Mouse (Mus musculus): ENCODE measurements around the gene Dxo. TPM values are rescaled to one million over a fixed set of nuclear protein-coding genes. Genes with fewer than 3 reads are reported as not detected.
A peak's percentile ranks its signal among the peaks of the same experiment; 100 is the strongest.

Dxo gene
- polyA plus RNA-seq, 1 experiment from 2014 or later = 62.1 TPM

DNA sequence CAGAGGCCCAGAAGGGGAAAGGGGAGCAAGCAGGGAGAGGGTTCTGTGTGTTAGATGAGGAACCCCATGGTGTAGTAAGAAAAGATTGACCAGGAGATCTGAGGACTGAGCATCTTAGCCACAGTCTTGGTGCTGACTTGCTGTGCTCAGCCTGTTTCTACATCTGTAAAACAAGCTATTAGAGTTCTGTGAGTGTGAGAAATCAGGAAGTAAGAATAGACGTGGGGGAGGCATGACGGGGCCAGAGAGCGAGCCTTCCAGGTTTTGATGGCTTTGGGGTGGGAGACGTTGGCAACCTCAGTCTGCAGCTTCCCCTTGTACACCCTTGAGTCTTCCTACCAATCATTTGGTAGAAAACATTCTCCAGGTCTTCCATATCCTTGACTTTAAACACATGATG is 21.9 kb downstream of the Dxo start:
- no peaks in the 10 kb centered on the region; the same call in 1 of the 2 replicates for H3K27me3 ChIP-seq
- no peak overlapping the region for H3K9ac ChIP-seq
- no peak overlapping the region for H3K27ac ChIP-seq
- 84% methylated on average over 4 of the region's 4 CpGs for WGBS
- no peak overlapping the region for H3K4me2 ChIP-seq
- H3K4me1 ChIP-seq = no peaks in the 10 kb centered on the region
- no peak for ATAC-seq (ENCODE audit: insufficient number of reproducible peaks, low FRiP score, low TSS enrichment, low read depth)
- H3K36me3 ChIP-seq = peaks cover 40% of the 10 kb centered on the region
- no peaks in the 10 kb centered on the region for H3K9me3 ChIP-seq
- H3K4me3 ChIP-seq = no peak overlapping the region

DNA sequence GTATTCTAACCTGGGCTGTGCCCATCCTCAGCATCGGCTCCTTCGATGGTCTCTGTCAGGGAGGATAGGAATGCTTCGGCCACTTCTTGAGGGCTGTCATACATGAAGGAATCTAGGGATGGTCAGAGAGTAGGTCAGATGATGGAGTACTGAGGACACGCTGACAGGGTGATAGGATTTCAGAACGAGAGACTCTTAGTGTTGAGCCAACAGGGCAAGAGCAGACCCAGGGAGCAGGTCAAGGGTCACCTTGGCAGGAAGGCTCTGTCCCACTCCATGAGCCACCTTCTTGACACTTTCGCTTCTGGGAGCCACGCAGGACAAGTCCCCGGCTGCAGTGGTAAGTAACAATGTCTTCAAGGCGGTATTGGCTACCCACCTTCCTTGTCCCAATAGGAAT is 23.7 kb downstream of the Dxo start:
- WGBS = 87% methylated on average over 9 of the region's 9 CpGs
- peaks cover 3% of the 10 kb centered on the region; the same call in 1 of the 2 replicates for H3K27me3 ChIP-seq
- H3K4me3 ChIP-seq = no peak overlapping the region
- H3K27ac ChIP-seq = no peak overlapping the region
- no peak overlapping the region for H3K9ac ChIP-seq
- no peak overlapping the region for H3K4me2 ChIP-seq
- H3K4me1 ChIP-seq = no peaks in the 10 kb centered on the region
- peaks cover 21% of the 10 kb centered on the region for H3K36me3 ChIP-seq
- no peak for ATAC-seq (ENCODE audit: insufficient number of reproducible peaks, low FRiP score, low TSS enrichment, low read depth)
- no peaks in the 10 kb centered on the region for H3K9me3 ChIP-seq

DNA sequence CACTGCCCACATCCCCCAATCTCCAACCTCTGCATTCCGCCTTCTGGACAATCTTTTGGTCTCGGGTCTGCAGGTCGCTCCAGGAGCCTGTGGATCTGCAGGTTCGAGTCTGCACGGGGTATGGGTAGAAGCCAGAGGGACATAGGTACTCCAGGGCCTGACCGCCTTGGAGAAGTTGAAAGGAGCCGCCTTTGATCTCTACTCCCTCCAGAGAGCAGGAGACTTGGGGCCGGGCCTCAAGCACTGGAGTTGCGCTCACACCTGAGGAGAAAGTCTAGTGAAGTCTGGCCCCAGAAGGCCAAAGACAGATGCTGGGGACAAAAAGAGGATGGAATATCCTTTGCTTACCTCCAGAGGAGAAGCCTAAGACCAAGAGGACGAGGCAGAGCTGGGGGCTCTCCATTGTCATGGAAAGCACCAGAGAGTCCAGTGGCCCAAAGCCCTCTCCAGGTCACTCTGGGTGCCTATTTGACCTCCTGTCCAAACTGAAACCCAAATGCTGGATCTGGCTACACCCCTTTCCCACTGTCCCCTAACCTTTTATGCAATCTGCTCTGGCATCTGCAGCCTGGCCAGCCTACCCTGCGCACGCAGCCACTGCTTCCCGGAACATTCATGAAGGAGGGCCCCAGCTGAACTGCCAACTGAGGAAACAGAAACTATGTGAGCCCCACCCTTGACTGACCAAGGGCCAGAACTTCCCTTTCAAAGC is 25.0 kb downstream of the Dxo start:
- 64% methylated on average over 13 of the region's 13 CpGs for WGBS
- peaks cover 8% of the 10 kb centered on the region for H3K36me3 ChIP-seq
- H3K9me3 ChIP-seq = no peaks in the 10 kb centered on the region
- no peak overlapping the region for H3K27ac ChIP-seq
- H3K4me3 ChIP-seq = no peak overlapping the region
- no peak overlapping the region for H3K4me2 ChIP-seq
- H3K4me1 ChIP-seq = no peaks in the 10 kb centered on the region
- no peak for ATAC-seq (ENCODE audit: insufficient number of reproducible peaks, low FRiP score, low TSS enrichment, low read depth)
- H3K9ac ChIP-seq = no peak overlapping the region
- H3K27me3 ChIP-seq = peaks cover 3% of the 10 kb centered on the region; the same call in 1 of the 2 replicates

DNA sequence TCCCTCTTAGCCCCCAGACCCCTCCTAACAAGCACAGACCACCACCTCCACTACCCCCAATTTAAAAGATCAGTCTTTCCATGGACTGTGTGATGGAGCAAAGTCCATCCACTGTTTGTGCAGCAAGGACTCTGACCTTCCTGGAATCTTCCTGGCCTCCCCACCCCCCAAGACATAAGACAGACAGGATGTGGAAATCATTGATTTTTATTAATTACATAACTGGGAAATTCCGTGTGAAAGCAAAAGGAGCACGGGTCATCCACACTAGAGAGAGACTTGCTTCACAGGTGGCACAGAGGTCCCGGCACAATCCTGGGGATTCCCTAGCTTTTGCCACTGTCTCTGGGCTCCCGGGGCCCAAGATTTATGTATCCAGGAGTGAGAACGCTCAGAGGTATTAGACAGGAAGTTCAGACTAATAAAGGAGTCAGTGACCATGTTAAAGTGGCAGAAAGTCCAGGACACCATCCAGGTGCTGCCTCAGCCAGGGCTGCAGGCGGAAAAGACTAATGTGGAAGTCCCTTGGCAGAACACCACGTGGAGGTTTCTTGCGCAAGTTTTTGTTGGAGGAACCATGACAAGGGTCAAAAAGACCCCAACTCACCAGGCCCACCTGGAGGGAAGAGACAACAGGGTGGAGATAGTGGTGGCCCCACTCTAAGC is 25.7 kb downstream of the Dxo start, which contains the start of gene Cfb:
Gene Cfb, minus strand, starts transcription at position 103 of the 666 bp plus-strand sequence.
- H3K4me2 ChIP-seq = no peak within 1 kb of the TSS
- no peaks in the 10 kb centered on the region for H3K4me1 ChIP-seq
- no peak within 1 kb of the TSS for H3K4me3 ChIP-seq
- H3K9me3 ChIP-seq = no peaks in the 10 kb centered on the region
- no peak within 1 kb of the TSS for H3K27ac ChIP-seq
- ATAC-seq (ENCODE audit: insufficient number of reproducible peaks, low FRiP score, low TSS enrichment, low read depth) = no peak
- no peak within 1 kb of the TSS for H3K9ac ChIP-seq
- H3K36me3 ChIP-seq = 0 out of 2 replicates have a peak, but pooled peaks cover 2% of the 10 kb centered on the region
- peaks cover 3% of the 10 kb centered on the region; the same call in 1 of the 2 replicates for H3K27me3 ChIP-seq
- WGBS = 45% methylated on average over 8 of the region's 8 CpGs

DNA sequence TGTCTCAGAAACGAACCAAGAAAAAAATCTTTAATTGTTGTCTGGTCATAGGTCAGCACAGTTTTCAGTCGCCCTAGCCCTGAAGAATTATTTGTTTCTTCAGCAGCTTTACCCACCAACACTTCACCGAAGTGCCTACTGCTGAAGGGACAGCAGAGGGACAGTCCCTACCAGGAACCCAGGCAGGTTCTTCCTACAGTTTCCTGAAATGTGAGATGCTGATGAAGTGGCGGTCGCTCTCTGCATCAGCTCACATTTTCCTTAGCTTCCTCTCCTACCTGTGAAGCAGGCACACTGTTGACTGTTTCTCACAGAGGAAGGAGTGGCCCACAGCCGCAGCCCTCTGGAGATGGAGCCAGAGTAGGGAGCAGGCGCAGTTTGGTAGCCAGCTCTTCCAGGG is 29.2 kb downstream of the Dxo start:
- H3K27ac ChIP-seq = no peak overlapping the region
- WGBS = 59% methylated on average over 7 of the region's 7 CpGs
- no peak for ATAC-seq (ENCODE audit: insufficient number of reproducible peaks, low FRiP score, low TSS enrichment, low read depth)

DNA sequence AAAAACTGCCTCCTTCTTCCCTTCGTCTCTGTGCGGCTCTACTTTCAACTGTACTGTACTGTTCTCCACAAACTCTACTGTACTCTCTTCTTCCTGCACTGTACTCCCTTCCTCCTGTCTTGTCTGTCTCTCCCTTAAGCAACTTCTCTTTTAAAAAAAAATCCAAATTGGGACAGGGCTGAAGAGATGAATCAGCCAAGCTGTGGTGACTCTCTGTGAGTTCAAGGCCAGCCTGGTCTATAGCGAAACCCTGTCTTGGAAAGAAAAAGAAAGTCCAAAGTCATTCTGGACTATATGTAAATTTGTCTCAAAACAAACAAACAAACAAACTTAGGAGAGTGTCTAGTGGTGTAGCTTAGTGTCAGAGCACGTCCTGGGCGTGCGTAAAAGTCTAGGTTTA is 37.5 kb downstream of the Dxo start:
- Histone ChIP-seq H3K36me3 (no peaks in the 10 kb centered on the region), H3K4me1 (no peaks in the 10 kb centered on the region), H3K9ac (no peak overlapping the region), H3K9me3 (no peaks in the 10 kb centered on the region), H3K27me3 (no peaks in the 10 kb centered on the region), H3K4me2 (no peak overlapping the region), H3K27ac (no peak overlapping the region), H3K4me3 (no peak overlapping the region)
- 93% methylated on average over 6 of the region's 6 CpGs for WGBS
- no peak for ATAC-seq (ENCODE audit: insufficient number of reproducible peaks, low FRiP score, low TSS enrichment, low read depth)

More for the DNA sequence above, 29.2 kb downstream of the Dxo start:
- H3K4me2 ChIP-seq = no peak overlapping the region
- H3K4me3 ChIP-seq = no peak overlapping the region
- H3K27me3 ChIP-seq = 0 out of 2 replicates have a peak, but pooled peaks cover 3% of the 10 kb centered on the region
- H3K36me3 ChIP-seq = no peaks in the 10 kb centered on the region
- H3K9me3 ChIP-seq = no peaks in the 10 kb centered on the region
- H3K9ac ChIP-seq = no peak overlapping the region
- H3K4me1 ChIP-seq = no peaks in the 10 kb centered on the region

DNA sequence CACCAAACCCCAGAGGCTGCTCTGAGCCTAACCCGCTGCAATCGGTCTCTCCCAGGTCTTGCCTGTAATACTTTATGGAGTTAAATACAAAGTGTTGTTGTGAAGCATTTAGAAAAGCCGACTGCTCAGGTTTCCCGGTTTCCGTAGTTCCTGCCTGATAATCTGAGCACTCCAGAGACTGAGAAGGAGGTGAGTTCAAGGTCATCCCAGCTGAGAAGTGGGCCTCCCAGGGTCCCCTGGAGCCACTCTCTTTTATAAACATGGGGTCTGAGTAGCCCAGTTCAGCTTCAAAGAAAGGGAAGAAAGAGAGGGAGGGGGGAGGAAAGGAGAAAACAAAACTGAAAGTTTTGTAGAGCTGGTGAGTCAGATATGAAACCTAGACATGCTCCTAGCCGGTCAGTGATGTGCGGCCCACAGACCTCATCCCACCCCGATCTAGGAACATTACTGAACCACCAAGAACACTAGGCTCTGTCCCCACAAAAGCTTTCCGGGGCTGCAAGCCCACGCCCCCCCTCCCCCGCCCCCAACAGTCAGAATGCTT is 42.6 kb downstream of the Dxo start, which contains the start of gene Zbtb12:
Gene Zbtb12, plus strand, starts transcription at position 148 of the 544 bp plus-strand sequence.
- no peak within 1 kb of the TSS for H3K27ac ChIP-seq
- H3K4me3 ChIP-seq = no peak within 1 kb of the TSS
- ATAC-seq (ENCODE audit: insufficient number of reproducible peaks, low FRiP score, low TSS enrichment, low read depth) = no peak
- no peak within 1 kb of the TSS for H3K4me2 ChIP-seq
- WGBS = 41% methylated on average over 11 of the region's 11 CpGs
- no peaks in the 10 kb centered on the region for H3K9me3 ChIP-seq
- no peaks in the 10 kb centered on the region for H3K36me3 ChIP-seq
- peaks cover 5% of the 10 kb centered on the region for H3K27me3 ChIP-seq
- peaks cover 5% of the 10 kb centered on the region; the same call in 1 of the 2 replicates for H3K4me1 ChIP-seq
- no peak within 1 kb of the TSS for H3K9ac ChIP-seq

DNA sequence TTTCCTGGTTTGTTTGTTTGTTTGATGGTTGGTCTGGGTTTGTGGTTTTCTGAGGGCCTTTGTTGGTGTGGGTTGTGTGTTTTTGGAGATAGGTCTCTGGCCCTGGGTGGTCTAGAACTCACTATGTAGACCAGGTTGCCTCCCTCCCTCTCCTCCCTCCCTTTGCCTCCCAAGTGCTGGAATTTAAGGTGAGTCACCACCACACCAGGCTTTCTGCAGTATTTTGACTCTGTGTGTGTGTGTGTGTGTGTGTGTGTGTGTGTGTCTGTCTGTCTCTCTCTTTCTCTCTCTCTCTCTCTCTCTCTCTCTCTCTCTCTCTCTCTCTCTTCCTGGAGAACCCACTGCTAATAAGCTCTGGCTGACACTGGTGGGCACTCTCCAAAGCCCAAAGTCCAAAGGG is 44.3 kb downstream of the Dxo start:
- Histone ChIP-seq H3K9me3 (no peaks in the 10 kb centered on the region), H3K27ac (no peak overlapping the region), H3K9ac (no peak overlapping the region), H3K27me3 (peaks cover 5% of the 10 kb centered on the region), H3K36me3 (no peaks in the 10 kb centered on the region), H3K4me1 (peaks cover 5% of the 10 kb centered on the region; the same call in 1 of the 2 replicates), H3K4me2 (no peak overlapping the region), H3K4me3 (no peak overlapping the region)
- no peak for ATAC-seq (ENCODE audit: insufficient number of reproducible peaks, low FRiP score, low TSS enrichment, low read depth)

DNA sequence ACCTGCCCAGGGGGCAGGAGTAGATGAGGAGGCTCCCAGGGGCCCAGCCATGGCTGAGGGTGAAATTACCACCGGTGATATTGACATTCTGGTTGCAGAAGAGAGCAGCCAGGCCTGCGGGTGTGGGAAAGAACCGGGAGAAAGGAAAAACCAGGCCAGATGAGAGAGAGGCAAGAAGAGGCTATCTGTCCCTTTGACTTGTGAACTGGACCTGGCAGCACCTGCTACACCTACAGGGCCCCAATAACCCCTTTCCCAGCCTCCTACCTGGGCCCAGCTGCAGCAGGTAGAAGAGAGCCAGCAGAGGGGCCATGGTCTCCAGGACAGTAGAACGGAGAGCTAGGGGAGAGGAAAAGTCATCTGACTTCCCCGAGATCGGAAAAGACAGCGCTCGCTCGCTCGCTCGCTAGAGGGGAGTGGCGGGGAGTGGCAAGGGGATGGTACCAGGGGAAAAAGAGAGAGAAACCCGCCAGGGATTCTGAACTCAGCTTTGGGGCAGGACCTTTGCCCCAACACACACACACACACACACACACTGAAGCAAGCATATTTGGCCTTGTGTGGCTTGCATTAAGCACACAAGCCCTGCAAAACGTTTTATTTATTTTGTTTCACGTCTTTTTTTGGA is 45.0 kb downstream of the Dxo start, which contains the start of gene Gm20547:
Gene Gm20547, minus strand, starts transcription at position 360 of the 628 bp plus-strand sequence.
- Histone ChIP-seq H3K4me1 (peaks cover 5% of the 10 kb centered on the region; the same call in 1 of the 2 replicates), H3K4me2 (0 out of 2 replicates have a peak within 1 kb of the TSS, but pooled peaks have one; percentile 12), H3K27ac (no peak within 1 kb of the TSS), H3K27me3 (peaks cover 5% of the 10 kb centered on the region), H3K36me3 (no peaks in the 10 kb centered on the region), H3K4me3 (no peak within 1 kb of the TSS), H3K9ac (no peak within 1 kb of the TSS), H3K9me3 (no peaks in the 10 kb centered on the region)
- no peak for ATAC-seq (ENCODE audit: insufficient number of reproducible peaks, low FRiP score, low TSS enrichment, low read depth)
- WGBS = 10% methylated on average over 15 of the region's 15 CpGs

DNA sequence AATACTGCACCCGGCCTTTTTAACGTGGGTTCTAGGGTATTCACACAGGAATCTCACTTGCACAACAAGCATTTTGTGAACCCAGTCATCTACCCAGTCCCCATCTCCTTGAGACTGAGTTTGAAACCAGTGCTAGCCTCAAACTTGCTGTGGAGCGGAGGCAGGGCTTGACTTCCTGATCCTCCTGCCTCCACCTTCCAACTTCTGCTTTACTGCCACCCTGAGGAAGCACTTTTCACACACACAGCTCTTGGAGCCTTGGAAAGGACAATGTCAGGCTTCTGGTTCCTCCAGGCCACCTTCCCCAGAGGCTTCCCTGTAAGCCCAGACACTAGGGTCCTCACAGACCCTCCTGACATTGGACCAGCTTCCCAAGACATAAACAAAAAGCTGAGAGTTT is 46.5 kb downstream of the Dxo start:
- 61% methylated on average over 3 of the region's 3 CpGs for whole genome bisulfite sequencing
- Histone ChIP-seq H3K36me3 (no peaks in the 10 kb centered on the region), H3K9ac (no peak overlapping the region), H3K9me3 (no peaks in the 10 kb centered on the region), H3K4me3 (no peak overlapping the region), H3K4me2 (no peak overlapping the region), H3K27ac (no peak overlapping the region), H3K4me1 (peaks cover 5% of the 10 kb centered on the region; the same call in 1 of the 2 replicates), H3K27me3 (peaks cover 5% of the 10 kb centered on the region)
- ATAC-seq (ENCODE audit: insufficient number of reproducible peaks, low FRiP score, low TSS enrichment, low read depth) = no peak

DNA sequence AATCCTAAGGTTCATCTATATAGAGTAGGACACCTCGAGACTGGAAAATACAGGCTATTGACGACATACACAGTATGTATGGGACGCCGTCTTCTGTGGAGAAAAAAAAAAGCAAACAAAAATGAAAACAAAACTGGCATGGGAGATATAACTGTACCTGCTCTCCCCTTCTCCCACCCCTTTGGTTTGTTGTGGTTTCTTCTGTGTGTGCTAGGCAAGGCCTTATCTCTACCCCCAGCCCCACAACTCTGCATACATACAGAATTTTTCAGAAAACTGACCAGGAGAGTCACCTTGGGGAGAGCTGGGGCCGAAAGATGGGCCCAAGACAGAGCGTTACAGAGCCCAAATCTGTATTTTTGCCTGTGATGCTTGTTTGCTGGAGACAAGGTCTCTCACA is 47.9 kb downstream of the Dxo start:
- Histone ChIP-seq H3K4me2 (no peak overlapping the region), H3K4me1 (peaks cover 5% of the 10 kb centered on the region; the same call in 1 of the 2 replicates), H3K36me3 (no peaks in the 10 kb centered on the region), H3K27ac (no peak overlapping the region), H3K27me3 (peaks cover 5% of the 10 kb centered on the region), H3K9ac (no peak overlapping the region), H3K4me3 (no peak overlapping the region), H3K9me3 (no peaks in the 10 kb centered on the region)
- ATAC-seq (ENCODE audit: insufficient number of reproducible peaks, low FRiP score, low TSS enrichment, low read depth) = no peak
- 87% methylated on average over 6 of the region's 6 CpGs for WGBS

Data from limb, embryonic 15.5 days (tissue).